Mouse (Mus musculus): ENCODE data around the gene Adra1b.

Gene Adra1b

DNA sequence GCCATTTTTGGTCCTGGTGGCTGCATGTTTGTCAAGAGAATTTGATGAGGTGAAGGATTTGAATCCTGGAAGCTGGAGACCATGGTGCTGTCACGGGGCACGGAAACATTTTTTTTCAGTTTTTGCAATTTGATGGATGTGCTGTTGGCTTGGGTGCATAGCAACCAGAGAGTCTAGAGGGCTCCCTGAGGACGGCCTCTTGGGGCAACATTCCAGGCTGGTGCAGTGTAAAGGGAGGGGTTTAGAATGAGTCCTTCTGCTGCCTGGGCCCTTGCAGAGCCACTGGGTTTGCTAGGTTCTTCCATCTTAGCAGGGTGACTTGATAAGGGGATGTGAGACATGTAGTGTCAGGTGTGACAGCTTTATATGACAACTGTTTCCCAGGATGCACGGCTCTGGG, 8.5 kb downstream of the Adra1b start:
- DNase-seq (ENCODE audit: low spot score) = no peak

DNA sequence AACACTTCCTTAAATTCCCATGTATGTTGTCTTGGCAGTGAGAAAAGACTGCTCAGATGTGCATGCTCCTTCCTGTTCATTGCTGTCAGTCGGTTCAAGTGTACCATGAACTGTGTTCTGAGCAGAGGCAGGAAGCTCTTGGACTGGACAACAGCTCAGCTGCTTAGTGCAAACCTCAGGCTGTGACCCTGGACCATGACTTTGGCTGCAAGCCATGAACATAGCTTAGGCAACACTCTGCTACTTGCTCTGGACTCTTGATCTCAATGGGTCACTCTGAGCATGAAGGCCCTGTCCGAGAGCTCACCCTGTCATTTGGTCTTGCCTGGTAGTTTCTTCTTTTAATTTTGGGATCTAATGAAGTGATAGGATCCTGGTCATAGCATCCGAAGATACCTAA, 9.6 kb downstream of the Adra1b start:
- DNase-seq (ENCODE audit: low spot score) = no peak

DNA sequence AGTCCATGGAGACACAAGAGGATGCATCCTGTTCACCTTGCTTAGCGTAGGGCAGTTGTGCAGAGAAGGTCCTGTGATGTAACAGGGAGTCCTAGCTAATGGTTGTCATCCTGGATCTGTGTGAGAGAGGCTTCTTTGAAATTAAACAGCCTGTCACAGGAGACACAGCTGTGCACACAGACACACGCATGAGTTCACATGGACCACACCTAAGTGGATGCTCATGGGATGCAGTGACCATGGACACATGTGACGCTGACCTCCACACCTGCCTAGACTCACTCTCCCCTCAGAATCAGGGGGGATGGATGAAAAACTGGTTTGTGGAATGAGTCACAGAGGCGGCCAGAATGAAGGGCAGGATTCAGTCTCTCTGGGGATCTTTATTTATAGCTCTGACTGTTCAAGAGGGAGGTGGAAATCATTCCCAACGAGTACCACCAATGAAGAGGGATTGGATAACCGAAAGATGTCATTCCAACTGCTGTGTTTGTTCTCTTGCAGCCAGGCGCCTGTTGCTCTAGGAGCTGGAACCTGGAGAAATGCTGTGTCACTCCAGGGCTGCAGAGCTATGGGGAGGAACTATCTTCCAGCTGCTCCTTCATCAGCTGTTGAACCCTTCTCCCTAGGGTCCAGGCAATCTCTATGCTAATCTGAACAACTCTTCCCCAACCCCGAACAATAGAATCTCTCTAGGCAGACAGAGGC, 11.6 kb downstream of the Adra1b start:
- DNase-seq (ENCODE audit: low spot score) = no peak

DNA sequence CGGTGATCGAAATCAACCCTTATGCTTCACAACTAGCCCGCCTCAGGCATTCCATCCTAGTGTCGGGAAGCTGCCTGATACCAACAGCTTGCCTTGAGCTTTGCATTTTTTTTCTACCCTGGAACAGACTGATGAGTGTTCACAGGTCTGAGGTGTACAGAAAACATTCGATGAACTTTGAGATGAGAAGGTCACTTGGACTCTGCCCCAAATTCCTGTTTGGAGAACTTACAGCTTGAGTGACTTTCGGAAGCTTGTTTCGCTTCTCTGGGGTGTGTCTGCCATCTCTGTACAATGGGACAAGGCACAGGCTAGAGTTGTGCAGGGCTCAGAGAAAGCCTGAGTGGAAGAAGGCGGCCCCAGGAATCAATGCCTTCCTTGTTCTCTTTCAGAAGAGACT, 12.3 kb downstream of the Adra1b start:
- no peak for DNase-seq (ENCODE audit: low spot score)

DNA sequence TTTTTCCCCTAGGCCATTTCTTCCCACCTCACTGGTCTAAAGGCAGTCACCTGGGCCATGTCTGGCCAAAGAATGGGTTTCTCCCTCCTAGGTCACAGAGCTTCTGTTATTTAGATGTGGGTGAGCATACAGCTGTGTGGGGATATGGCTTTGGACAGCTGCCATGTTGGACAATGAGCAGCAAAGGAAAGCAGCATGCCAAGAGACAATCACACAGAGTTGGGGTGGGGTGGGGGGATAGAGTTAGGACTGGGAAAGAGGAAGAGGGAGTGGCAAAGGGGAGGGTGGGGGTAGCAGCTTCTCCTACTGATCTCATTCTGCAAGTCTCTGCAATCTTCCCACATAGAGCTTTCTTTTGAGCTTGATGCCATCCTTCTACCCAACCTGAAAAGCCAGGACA, 13.4 kb downstream of the Adra1b start:
- DNase-seq (ENCODE audit: low spot score) = no peak

DNA sequence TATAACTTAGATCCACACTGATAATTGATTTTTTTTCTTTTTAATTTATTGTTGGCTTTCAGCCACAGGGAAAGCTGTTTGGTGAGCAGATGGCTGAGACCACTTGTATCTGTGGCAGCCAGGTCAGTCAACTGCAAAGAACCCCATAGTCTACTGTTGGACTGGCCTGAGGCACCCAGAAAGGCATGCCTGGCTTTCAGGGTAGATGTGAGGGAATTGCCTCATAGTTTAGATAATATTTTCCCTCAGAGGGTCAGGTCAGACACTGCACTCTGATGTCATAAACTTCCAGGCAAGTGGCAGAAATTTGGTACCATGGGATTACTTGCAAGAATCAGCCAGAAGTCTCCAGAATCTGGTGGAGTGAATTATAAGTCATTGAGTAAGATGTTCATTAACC, 16.5 kb downstream of the Adra1b start:
- DNase-seq (ENCODE audit: low spot score) = no peak

DNA sequence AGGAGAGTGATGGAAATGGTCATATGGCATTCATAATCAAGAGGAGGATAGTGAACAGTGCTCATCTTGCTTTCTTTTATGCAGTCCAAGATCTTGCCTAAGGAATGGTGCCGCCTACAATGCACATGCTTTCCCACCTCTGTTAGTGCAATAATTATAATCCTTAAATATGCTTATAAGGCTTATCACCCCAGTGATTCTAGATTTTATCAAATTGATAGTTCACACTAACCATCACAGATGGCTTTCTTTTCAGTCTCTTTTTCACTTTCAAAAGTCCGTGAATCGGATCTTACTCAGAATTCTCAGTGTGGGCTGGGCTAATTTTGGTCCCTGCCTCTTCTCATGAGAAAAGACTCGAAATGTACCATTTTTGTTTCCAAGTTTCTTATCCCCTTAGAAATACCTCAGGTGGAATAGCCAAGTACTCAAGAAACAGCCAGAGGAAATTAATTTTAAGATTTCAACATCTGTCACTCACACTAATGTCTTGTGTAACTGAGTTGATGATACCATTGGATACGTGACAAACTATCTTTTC, 17.3 kb downstream of the Adra1b start:
- DNase-seq (ENCODE audit: low spot score) = peak; percentile 25

DNA sequence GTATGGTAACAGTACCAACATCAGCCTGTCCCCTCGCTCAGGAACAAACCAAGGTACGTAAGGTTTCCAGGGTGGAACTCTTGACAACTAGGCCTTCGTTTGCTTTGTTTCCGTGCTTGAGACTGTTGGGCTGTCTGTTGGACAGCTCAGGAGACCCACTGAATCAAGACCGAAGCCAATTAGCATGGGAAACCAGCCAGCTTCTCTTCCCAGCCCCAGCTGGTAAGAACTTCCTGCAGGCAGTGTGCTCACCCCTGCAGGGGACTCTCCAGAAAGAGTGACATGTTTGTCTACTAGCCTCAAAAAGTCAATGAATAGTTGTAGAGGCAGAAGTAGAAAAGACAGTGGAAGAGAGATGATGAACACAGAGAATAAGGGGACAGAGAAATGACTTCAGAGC, 23.8 kb downstream of the Adra1b start:
- no peak for DNase-seq (ENCODE audit: low spot score)

DNA sequence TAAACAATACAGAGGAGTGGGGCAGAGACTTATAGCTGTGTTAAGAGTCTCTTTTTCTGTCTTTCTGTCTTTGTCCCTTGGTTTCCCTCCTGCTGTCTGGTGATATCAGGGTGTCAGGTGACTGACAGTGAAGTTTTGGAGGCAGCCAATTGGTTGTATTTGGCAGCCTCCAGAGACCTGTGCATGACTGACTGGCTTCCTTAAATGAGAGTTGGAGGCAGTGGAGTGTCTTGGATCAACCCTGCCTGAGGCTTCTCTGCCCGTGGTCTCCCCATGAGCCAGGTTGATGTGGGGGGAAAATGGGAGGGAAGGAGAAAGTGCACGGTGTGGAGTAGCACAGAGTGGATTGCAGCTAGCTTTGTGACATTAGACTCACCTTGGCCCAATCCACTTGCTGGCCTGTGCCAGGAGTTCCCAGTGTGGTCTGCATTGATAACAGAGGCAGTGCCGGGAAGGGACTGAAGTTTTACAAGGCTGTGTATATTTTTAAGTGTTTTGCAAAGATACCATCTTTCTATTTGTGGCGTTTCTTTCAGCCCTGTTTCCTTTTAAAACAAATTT, 33.2 kb downstream of the Adra1b start:
- DNase-seq (ENCODE audit: low spot score) = no peak

DNA sequence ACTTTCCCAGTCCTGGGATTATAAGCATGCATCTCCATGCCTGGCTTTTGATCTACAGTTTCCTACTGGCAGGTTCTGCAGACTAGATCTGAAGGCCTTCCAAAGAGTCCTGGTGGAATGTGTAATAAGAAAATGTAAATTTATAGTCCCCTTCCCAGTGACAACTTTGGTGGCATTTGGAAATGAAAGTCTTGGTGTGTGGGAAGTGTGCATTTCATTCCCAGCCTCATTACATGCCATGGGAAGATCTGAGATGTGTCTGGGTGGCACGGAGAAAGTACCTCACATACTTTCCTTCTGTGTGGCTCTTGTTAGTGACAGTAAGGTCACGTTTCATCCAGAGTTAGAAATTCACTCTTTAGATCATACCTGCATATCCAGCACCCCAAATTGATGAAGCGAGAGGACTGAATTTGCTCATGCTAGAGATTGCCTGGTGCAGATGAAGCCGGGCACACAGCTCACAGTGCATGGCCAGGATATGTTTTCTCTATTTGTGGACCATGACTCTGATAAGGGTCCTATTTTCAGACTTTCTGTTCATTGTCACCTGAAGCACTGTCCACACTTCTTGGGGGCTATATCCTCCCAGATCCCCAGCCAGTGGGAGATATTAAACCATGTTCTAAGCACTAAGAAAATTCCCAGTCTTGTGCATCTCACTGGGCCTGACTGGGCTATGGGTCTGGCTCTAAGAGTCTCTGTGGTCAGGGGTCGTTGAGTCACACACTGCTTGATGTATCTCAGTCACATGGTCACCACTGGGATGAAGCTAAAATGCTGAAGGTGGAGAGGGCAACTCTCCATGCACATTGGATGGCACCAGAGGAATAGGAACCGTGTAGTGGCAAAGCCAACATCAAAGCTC, 35.5 kb downstream of the Adra1b start:
- DNase-seq (ENCODE audit: low spot score) = no peak

DNA sequence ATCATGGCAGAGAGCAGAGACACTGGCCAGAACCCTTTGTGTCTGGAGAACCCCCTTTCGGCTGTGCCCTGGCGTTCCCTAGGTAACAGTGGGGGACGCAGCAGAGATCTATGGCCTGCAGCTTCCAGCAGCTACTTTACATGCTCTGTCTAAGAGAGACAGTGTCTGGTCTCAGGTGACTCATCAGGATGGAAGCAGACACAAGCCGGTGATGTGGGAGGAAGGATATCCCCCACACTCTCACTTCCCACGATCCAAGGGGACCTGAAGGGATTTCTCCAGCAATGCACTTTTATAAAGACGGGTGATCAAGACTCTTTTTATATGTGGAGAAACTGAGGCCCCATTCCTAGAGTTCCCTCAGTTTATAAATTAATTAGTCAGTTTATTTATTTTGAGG, 48.0 kb downstream of the Adra1b start:
- DNase-seq (ENCODE audit: low spot score) = no peak

DNA sequence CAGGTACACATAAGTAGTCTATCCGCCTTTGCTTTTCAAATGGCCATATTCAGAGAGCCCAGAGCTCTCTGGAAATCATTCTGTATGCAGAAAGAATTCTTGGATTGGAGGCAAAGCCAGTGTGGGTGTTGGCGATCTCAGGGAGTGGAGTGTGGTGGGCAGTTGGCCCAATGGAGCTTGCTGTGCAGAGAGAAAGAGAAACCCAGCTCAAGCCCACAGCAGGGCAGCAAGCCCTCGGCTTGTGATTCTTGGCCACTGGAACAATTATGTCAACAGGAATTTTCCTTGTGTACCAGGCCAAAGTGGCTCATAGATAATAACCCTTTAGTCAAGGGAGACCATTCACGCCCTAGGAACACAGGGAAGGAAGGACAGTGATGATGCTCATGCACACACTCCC, 53.0 kb downstream of the Adra1b start:
- no peak for DNase-seq (ENCODE audit: low spot score)

DNA sequence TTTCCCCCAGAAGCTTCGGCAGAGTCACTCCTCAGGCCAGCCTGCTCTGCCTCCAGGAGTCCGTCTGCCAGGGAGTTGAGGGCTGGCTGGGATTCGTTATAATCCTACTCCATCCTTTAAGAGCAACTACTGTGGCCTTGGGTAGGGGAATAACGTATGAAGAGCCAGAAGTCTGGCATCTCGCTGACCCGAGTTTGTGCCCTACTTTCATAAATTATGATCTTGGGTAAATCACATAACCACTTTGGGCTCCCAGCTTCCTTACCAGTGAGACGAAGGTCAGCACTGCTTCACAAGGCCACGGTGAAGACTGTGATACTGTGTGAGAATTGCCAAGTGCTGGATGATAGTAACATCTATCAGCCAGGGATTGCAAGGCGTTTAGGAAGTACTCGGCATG, 59.4 kb downstream of the Adra1b start:
- no peak for DNase-seq (ENCODE audit: low spot score)

DNA sequence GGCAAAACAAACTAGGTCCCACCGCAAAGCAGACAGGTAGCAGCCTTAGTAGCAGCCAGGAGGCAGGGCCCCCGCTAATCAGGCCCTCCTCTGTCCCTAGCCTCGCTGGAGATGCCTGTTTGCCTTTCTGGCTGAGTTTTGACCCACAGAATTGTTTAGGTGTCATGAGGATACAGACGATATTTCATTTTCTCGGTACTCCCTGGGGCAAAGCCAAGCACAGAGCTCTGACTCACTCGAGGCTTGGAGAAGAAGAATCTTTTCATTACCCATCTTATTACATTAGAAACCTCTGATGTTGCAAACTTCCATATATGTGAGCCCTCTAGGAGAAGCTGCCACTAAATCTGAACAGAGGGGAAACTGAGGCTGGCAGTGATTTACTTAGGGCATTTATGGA, 60.5 kb downstream of the Adra1b start:
- no peak for DNase-seq (ENCODE audit: low spot score)

DNA sequence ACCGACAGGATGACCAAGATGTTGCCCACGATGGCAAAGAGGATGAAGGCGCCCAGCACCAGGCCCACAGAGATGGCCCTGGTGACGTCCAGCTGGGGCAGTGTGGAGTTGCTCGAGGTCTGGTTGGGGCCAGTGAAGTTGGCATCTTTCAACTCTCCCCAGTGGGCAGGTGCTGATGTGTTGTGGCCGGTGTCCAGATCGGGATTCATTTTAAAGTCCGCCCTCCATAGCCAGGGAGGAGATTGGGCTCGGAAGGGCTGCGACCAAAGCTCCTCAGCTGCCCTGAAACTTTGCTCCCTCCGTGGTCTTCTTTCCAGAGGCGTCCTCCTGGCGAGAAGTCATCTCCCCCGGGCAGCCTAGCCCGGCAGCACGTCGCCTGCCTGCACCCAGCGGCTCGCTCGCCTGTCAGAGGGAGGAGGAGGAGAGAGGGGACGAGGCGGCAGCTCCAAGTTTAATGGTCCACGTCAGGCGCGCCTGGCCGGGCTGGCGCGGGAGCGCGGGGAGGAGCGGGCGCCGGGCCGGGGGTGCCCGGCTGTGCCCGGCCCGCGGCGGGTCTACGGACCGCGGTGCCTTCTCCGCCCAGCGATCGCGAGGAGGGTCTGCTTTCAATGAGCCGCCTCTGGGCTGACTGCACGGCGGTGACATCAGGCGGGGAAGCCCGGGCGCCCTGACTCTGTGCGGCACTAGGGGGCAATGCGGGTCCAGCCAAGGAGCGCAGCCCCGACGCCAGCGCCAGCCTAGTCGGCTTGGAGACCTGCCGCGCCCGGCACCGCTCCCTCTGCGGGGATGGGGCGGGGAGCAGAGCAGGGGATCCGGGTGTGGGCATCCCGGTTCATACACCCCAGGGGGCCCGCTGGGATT, 64.9 kb downstream of the Adra1b start:
- peak; percentile 46 for DNase-seq (ENCODE audit: low spot score)

DNA sequence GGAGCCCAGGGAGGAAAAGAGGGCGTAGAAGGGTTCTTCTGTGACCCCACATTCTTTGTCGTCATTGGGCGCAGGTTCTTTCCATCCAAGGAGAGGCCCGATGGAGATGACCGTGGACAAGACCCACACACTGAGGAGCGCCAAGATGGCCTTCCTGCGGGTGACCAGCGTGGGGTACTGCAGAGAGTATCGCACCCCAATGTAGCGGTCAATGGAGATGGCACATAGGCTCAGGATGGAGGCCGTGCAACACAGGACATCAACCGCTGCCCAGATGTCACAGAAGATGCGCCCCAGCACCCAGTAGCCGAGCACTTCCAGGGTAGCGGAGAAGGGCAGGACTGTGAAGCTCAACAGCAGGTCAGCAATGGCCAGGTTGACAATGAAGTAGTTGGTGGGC, 65.6 kb downstream of the Adra1b start:
- DNase-seq (ENCODE audit: low spot score) = no peak

DNA sequence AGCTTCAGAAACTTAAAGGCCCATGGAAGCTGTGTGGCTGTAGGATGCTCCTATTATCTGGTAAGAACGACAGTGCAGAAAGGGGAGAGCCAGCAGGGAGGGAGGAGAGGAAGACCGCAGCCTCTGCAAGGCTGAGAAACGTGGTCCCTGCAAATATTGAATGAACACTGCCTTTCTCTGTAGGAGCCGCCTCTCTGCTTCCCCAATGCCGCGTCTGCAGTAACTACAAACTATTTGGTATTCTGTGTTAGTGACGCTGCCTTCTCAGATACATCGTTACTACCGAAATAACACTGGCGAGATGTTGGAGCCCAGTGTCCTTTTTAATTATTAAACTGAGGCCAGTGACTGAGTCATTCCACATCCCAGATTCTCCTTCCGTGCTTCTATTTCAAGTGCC, 66.5 kb downstream of the Adra1b start:
- DNase-seq (ENCODE audit: low spot score) = no peak

DNA sequence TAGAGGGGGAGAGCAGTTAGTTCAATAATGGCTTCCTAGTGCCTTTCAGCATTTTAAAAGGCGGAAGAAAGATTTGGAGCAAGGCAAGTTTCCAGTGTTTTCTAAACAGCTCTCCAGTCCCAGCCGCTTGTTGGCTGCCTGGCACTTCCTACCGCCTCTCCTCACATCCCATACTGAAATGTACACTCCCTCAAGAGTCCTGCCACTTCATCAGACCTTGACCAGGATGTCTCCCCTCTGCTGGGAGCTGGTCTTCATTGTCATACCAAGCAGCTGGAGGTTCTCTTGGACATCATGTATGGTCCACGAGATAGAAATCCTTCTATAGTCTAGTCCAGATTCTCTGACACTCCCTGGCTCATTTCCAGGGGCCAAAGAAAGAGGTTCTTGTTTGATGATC, 69.5 kb downstream of the Adra1b start:
- DNase-seq (ENCODE audit: low spot score) = no peak

DNA sequence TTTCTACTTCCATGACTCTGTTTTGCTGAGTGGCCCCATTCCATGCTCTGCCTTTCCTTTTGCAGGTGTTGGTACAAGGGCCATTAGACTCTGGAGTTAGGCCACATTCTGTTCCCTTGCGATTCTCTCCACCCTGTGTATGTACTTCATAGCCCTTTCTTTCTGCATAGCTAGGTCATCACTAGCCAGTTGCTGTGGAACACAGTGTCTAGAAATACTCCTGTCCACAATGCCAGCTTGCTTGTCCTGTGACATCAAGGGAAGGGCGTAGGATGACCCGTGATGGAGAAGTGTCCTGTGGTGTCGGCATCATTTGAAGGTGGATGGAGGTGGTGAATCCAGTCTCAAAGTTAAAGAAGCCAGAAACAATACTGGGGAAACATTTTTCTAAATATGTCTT, 74.2 kb downstream of the Adra1b start:
- DNase-seq (ENCODE audit: low spot score) = no peak

DNA sequence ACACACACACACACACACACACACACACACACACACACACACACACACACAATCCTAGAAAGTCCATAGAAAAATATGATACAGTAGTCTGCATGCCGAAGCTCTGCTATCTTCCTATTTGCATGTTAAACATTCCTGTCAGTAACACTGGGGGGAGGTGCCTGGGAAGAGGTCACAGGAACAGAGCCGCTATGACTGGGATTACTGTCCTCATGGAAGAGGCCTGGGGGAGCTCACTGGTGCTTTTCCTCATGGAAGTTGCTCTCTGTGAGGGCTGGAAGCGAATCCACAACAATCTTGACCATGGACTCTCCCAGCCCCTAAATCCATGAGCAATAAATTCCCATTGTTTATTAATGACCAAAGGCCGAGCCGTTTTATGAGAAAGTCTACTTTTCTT, 77.7 kb downstream of the Adra1b start:
- DNase-seq (ENCODE audit: low spot score) = no peak

DNA sequence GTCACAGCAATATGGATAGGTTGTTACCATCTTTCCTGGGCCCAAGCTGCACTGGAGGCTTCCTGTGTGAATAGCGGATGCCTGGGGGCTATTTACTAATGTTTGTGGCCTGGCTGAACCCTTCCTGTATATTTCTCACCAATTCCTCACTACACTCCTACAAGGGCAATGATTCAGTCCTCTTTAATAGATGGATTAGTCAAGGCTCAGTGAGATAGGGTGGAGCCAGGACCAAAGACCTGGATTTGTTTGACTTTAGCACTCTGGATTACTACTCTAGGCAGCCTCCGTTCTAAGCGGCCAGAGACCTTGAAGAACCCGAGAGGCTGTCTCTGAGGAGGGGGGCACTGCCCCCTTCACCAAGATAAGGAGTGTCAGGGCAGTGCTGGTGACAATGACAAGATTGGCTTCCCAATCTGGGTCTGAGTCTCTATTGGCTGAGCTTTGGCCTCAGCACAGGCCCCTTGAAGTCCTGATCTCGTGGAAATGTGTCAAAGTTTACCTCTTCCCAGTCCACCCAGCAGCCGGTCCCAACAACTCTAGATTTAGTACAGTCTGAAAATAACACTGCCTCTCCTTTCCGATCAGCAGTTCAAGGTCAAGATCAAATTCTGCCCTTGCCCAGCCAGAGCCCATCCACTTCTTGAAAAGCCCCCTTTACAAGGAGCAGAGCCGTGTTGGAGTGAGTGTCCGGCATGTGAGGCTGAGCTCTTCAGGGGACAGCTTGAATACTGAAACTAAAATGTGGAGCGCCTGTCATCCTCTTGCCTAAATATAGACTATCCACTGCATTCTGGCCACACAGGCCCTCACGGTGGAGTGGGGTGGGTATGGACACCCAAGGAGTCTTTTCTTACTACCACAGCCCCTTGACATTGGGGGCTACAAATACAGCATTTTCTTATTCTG, 80.2 kb downstream of the Adra1b start:
- DNase-seq (ENCODE audit: low spot score) = no peak
